Mouse (Mus musculus) spleen, adult 2 months (tissue): ENCODE data around the gene G3bp1. TPM values are rescaled to one million over a fixed set of nuclear protein-coding genes. Genes with fewer than 3 reads are reported as not detected.

Source experiments
- DNase-seq, 2 experiments: peaks; one replicate each; pipeline versions ENCODE4 v3.0.0 to v3.0.0-alpha.2; 2012 to 2021; ENCODE audit warnings: low spot score in 2 of 2, low read depth in 1 of 2
- H3K27ac ChIP-seq: fragments of 200-500 bp; 2 replicates; pipeline ENCODE4 v1.5.1; 2012; ENCODE audit warnings: low read length, inconsistent platforms; ENCODE audit not compliant: insufficient read depth
- H3K27me3 ChIP-seq: fragments of 200-500 bp; 2 replicates; pipeline ENCODE4 v1.6.1; 2012; ENCODE audit warnings: mild to moderate bottlenecking, moderate library complexity, low read length, inconsistent platforms; ENCODE audit not compliant: control insufficient read depth, insufficient read depth
- H3K36me3 ChIP-seq: fragments of 200-500 bp; 2 replicates; pipeline ENCODE4 v1.6.1; 2012; ENCODE audit warnings: mild to moderate bottlenecking, low read length, inconsistent platforms; ENCODE audit not compliant: control insufficient read depth, insufficient read depth
- H3K4me1 ChIP-seq: fragments of 200-500 bp; 2 replicates; pipeline ENCODE4 v1.6.1; 2011; ENCODE audit warnings: inconsistent platforms; ENCODE audit not compliant: control insufficient read depth, insufficient read depth, insufficient read length
- H3K4me3 ChIP-seq: fragments of 200-500 bp; 2 replicates; pipeline ENCODE4 v1.5.1; 2011; ENCODE audit warnings: mild to moderate bottlenecking, inconsistent platforms; ENCODE audit not compliant: insufficient read depth, insufficient read length; ENCODE audit errors: extremely low read depth
- CTCF ChIP-seq: fragments of 200-500 bp; IDR thresholded peaks from 2 replicates; pipeline ENCODE4 v1.5.1; 2011; ENCODE audit warnings: mild to moderate bottlenecking, inconsistent platforms; ENCODE audit not compliant: insufficient read depth, insufficient read length, insufficient replicate concordance; ENCODE audit errors: extremely low read depth
- POLR2A ChIP-seq: fragments of 200-500 bp; IDR thresholded peaks from 2 replicates; pipeline ENCODE4 v1.6.1; 2011; ENCODE audit warnings: low read depth, low read length, inconsistent platforms
- WGBS: fragments of 180-500 bp; shearing (Covaris S2); methylation state at CpG from one replicate; pipeline ENCODE4 v1.1.7; 2018; 5-methylcytosine and 5-hydroxymethylcytosine counted together
- polyA plus RNA-seq: library from polyadenylated mRNA; depleted of rRNA; stranded (reverse); fragments of >200 nt; gene quantifications from 2 replicates; pipeline ENCODE4 v1.2.3, GENCODE M21; 2012

Gene G3bp1
- polyA plus RNA-seq, 1 experiment: 25.1 TPM

- Histone ChIP-seq H3K4me3 (no peak overlapping the region), H3K27ac (no peak overlapping the region), H3K4me1 (peaks cover 10% of the 10 kb centered on the region; the same call in 1 of the 2 replicates), H3K27me3 (no peaks in the 10 kb centered on the region), H3K36me3 (no peaks in the 10 kb centered on the region; the same call in 1 of the 2 replicates)
- DNase-seq: no peak
- TF ChIP-seq CTCF (no peak), POLR2A (no peak)
- 53% methylated on average over 3 of the region's 3 CpGs for WGBS
Observed at GRCm38 (mm10) chr11:55473219-55473618, 3.7 kb downstream of the G3bp1 start.

- WGBS: 95% methylated on average over 7 of the region's 7 CpGs
- peaks cover 29% of the 10 kb centered on the region for H3K36me3 ChIP-seq
- H3K4me1 ChIP-seq: no peaks in the 10 kb centered on the region
Observed at GRCm38 (mm10) chr11:55485443-55485842, 16.0 kb downstream of the G3bp1 start.

GRCm38 (mm10) chr11:55496158-55496557 lies 26.7 kb downstream of the G3bp1 start:
- Histone ChIP-seq H3K27me3 (no peaks in the 10 kb centered on the region), H3K36me3 (peaks cover 54% of the 10 kb centered on the region), H3K4me3 (no peak overlapping the region), H3K27ac (no peak overlapping the region), H3K4me1 (no peaks in the 10 kb centered on the region)
- no peak for TF ChIP-seq POLR2A
- DNase-seq: no peak
- 95% methylated on average over 6 of the region's 6 CpGs for WGBS

More at GRCm38 (mm10) chr11:55485443-55485842, 16.0 kb downstream of the G3bp1 start:
- TF ChIP-seq POLR2A: no peak
- no peak for TF ChIP-seq CTCF
- no peak overlapping the region for H3K4me3 ChIP-seq
- H3K27me3 ChIP-seq: no peaks in the 10 kb centered on the region
- DNase-seq: no peak
- H3K27ac ChIP-seq: no peak overlapping the region

GRCm38 (mm10) chr11:55497885-55498284 lies 28.4 kb downstream of the G3bp1 start:
- H3K27ac ChIP-seq: no peak overlapping the region
- 65% methylated on average over 5 of the region's 5 CpGs for WGBS
- no peaks in the 10 kb centered on the region for H3K4me1 ChIP-seq
- TF ChIP-seq CTCF (peak; percentile 53; the same call in 1 of the 2 replicates), POLR2A (no peak)
- peak; percentile 25 to 28 for DNase-seq
- no peak overlapping the region for H3K4me3 ChIP-seq
- H3K36me3 ChIP-seq: peaks cover 40% of the 10 kb centered on the region
- no peaks in the 10 kb centered on the region for H3K27me3 ChIP-seq

GRCm38 (mm10) chr11:55501955-55502531 lies 32.6 kb downstream of the G3bp1 start:
- H3K4me3 ChIP-seq: no peak overlapping the region
- DNase-seq: no peak
- no peaks in the 10 kb centered on the region for H3K4me1 ChIP-seq
- no peak overlapping the region for H3K27ac ChIP-seq
- 89% methylated on average over 8 of the region's 8 CpGs for WGBS
- H3K27me3 ChIP-seq: no peaks in the 10 kb centered on the region
- TF ChIP-seq CTCF (no peak), POLR2A (no peak)
- peaks cover 12% of the 10 kb centered on the region for H3K36me3 ChIP-seq

GRCm38 (mm10) chr11:55502886-55503285 lies 33.4 kb downstream of the G3bp1 start:
- DNase-seq: no peak
- no peaks in the 10 kb centered on the region for H3K27me3 ChIP-seq
- H3K4me3 ChIP-seq: no peak overlapping the region
- H3K27ac ChIP-seq: no peak overlapping the region
- H3K4me1 ChIP-seq: no peaks in the 10 kb centered on the region
- H3K36me3 ChIP-seq: peaks cover 12% of the 10 kb centered on the region
- WGBS: 66% methylated on average over 5 of the region's 5 CpGs
- no peak for TF ChIP-seq CTCF
- TF ChIP-seq POLR2A: no peak

GRCm38 (mm10) chr11:55505485-55505884 lies 36.0 kb downstream of the G3bp1 start:
- Histone ChIP-seq H3K27me3 (no peaks in the 10 kb centered on the region), H3K36me3 (peaks cover 3% of the 10 kb centered on the region), H3K4me3 (no peak overlapping the region), H3K4me1 (no peaks in the 10 kb centered on the region), H3K27ac (no peak overlapping the region)
- WGBS: 76% methylated on average over 3 of the region's 3 CpGs
- TF ChIP-seq CTCF: no peak
- TF ChIP-seq POLR2A: no peak
- DNase-seq: no peak
